Mouse (Mus musculus) thymus, postnatal 0 days (tissue): ENCODE measurements around the gene Pask. TPM values are rescaled to one million over a fixed set of nuclear protein-coding genes. Genes with fewer than 3 reads are reported as not detected.
"Not testable (repeated sequence)": the region's sequence is repeated elsewhere in the genome, so short reads cannot be mapped to it uniquely, and the experiment has no call there.

Experiments
- DNase-seq: peaks from one replicate; pipeline ENCODE4 v3.0.0-alpha.2; 2015; ENCODE audit warnings: low spot score
- polyA plus RNA-seq: library from polyadenylated mRNA; unstranded; fragments of >200 nt; fragmentation: Nextera tagmentation; extraction: Ambion mirVana; gene quantifications from 2 replicates; pipeline ENCODE4 v1.2.1, GENCODE M21; 2015

Gene Pask
- 7.3 and 8.6 TPM in 2 replicates for polyA plus RNA-seq

DNA sequence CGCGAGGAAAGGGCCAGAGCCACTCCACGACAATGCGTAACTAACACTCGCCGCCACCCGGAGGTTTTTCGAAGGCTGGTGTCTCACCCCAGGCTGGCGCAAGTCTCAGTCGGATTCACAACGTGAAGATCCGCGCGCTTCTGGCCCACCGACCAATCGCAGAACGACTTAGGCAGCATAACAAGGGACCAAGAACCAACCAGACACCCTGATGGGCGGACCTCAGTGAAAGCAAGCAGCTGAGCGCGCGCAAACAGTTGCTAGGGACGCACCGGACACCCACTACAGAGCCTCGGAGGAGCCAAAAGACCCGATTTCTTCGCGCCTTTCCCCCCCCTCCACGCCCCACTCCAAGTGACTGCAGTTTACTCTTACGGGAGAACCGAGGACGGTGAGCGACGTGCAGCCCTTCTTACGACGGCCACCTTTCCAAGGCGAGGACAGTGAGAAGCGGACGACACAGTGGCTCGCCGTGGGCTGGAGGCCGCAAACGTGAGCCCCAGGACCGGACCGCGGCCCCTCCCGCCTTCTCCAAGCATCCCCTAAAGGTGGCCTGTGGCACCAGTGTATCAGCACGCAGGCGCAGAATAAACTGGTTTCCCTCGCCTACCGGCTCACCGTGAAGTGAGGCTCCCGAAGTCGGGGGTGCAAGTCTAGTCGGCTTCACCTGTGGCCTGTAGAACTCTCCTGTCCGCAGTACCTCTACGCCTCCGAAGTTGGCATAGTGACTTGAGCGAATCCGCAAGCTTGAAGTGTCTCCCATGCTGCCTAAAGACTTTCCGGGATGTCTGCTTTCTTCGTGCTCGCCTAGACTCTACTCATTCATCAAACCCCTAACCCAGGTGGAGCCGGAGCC, at the start of gene Pask, which contains the start of gene Ppp1r7:
TSS of gene Pask (minus strand) at position 835 of the 856 bp plus-strand sequence.
TSS of gene Ppp1r7 (plus strand) at position 207 of the 856 bp plus-strand sequence.
- DNase-seq = peak; percentile 96

- DNase-seq = no peak
These were observed 45.6 kb upstream of the Pask start for GRCm38 (mm10) chr1:93388906-93389305.

GRCm38 (mm10) chr1:93387198-93387597, 43.9 kb upstream of the Pask start:
- DNase-seq = no peak

GRCm38 (mm10) chr1:93379117-93379516, 35.8 kb upstream of the Pask start:
- no peak for DNase-seq

- no peak for DNase-seq
These were observed 34.0 kb upstream of the Pask start for GRCm38 (mm10) chr1:93377307-93377706.

DNA sequence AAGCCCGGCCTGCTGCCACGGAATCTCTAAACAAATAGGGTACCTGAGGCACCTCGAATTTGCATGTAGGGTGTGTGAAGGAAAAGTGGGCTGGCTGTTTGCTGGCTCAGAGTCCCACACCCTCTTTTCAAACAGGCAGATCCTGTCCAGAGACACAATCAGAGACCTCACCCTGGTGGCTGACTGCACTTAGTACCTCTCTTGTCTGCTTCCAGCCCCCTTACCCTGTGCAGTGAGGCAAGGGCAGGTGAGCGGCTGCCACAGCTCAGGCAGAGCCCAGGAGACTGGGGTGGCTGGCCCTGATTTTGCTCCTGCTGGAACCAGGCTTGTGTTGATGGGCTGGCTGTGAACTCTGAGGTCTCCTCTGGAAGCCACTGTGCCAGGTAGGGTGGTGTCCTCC, 30.4 kb upstream of the Pask start, which contains the start of gene Ano7:
TSS of gene Ano7 (plus strand) at position 266 of the 400 bp plus-strand sequence.
- DNase-seq = no peak

DNA sequence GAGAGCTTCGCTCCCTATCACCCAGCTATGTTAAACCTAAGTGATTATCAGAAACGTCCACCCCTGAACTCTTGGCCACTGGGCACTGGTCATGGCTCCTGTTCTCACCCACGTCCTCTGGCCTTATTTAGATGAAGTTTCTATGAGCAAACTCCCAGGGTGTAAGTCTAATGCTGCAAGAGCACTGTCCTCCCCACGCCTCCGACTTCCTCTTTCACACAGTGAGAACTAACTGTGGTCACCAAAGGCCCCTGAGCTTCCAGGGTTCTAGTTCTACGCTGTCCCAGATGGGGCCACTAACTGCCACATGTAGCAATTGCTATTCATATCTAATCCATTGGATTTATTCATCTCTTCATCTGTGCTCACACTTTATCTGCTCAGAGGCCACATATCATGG, 22.4 kb upstream of the Pask start:
- DNase-seq = no peak

GRCm38 (mm10) chr1:93362661-93363060, 19.4 kb upstream of the Pask start:
- no peak for DNase-seq

GRCm38 (mm10) chr1:93352724-93353123, 9.4 kb upstream of the Pask start:
- DNase-seq = no peak

DNA sequence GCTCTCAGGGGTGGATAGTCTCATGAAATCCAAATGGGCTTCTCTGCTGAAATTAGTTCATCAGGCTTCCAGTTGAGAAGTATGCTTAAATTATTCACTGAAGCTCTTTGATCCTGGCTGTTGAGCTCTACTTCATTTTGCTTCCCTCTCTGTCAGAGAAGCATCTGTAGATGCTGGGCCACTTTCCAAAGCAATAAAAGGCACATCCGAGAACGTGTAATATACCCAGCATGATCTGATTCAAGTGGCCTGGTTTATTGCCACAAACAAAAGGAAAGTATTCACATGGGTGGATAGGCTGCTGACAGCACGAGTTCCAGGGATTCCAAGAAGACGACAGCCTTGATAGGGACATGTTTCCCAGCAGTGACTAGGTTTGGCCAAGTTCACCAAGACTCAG, 6.4 kb upstream of the Pask start:
- DNase-seq = no peak

DNA sequence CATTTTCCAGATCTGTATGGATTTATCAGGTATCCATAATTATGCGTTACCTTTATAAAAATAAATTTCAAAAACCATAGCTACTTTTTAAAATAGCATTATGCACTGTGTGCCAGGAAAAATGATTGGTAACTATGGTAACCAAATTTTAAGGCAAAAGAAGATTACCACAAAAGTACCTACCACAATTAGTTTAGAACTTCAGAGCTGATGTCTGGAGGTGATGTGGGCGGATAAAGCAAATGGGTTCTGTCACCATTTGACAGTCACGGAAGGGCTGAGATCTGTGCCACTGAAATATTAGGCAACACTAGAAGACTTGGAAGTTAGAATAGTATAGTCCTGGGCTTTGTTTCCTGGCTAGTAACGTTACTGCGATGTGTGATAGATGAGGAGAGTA, 3.9 kb upstream of the Pask start:
- no peak for DNase-seq

GRCm38 (mm10) chr1:93343504-93344047, 294 bp upstream of the Pask start:
- peak; percentile 96 for DNase-seq

DNA sequence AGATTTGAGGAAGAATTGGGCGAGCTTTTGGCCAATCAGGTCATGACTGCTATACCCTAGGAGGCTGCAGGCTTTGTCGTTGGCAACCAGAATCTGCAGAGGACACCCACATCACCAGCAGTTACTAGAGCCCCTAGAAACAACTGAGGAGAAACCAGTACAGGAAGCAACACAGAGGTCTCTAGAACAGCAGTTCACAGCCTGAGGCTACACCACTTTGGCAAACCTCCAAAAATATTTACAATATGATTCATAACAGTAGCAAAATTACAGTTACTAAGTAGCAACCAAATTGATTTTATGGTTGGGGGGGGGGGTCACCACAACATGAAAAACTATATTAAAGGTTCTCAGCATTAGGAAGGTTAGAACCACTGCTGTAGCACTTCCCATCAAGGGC, 8.7 kb downstream of the Pask start:
- no peak for DNase-seq

DNA sequence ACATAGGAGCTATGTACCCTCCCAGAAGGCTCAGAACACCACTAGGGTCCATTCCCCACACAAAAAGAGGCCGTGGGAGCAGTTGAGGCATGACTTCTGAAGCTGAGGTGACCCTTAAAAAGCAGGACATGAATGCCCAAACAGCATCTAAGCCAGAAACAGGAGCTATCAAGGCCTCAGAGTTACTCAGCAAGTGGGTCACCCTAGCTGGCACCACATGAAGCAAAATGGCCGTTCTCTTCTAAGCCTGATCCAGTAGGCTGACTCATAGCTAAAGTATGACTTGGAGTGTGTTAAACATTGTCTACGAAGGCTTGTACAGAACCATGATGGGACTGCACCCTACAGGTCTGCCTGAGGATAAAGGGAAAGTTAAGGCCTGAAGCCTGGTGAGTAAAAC, 16.8 kb downstream of the Pask start:
- no peak for DNase-seq

GRCm38 (mm10) chr1:93323973-93324372, 19.3 kb downstream of the Pask start:
- DNase-seq = no peak

DNA sequence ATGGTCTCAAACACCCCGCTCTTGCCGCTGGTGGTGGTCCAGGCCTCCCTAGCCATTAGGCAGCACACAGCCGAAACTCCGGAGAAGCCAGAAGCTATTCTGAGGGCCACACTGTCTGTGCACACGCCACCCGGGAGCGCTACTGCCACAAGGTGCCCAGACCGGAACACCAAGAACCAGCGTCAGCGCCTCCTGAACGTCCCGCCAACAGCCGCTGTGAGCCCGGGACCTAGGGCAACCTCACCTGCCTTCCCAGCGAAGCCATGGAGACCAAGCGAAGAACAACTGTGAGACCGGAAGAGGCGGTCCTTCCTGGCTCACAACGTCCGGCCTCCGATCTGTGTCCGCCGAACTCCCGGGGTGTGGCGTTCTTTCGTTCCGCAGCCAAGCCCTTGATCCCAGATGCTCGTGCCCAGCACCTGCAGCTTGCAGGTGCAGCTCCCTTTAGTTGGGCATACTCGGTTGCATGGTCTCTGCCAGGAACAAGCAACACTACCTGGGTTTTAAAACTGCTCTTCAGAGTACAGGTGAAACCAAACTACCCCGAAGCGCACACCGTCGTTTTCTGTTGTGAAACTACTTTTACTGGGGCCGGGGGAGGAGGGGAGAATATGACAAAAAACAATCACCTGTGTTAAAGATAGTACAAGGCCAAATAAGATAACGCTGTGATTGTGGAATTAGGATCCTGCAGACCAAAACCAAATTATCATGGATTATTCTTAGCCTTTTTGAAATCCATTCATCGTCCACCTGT, 37.5 kb downstream of the Pask start, which contains the start of gene Mterf4:
TSS of gene Mterf4 (minus strand) at position 335 of the 757 bp plus-strand sequence.
- DNase-seq = peak; percentile 84

- no peak for DNase-seq
These were observed 42.7 kb downstream of the Pask start for GRCm38 (mm10) chr1:93300578-93300977.

DNA sequence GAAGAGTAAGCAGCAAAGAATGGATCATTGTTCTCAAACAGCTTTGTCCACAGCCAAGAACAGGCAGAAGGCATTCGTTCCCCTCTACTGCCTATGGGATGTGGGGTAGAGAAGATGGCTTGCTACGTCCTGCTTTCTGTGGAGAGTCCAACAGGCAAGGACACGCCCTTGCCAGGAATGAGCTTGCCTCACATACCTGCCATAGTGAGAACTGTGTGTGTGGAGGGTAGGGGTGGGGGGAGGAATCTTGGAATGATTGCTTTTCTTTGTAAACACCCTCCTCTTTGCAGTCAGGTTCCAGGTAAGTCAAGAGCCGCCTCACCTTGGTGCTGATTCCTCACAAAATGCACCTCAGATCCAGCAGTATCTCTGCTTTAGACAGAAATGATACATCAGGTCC, 43.5 kb downstream of the Pask start:
- DNase-seq = no peak

GRCm38 (mm10) chr1:93294491-93294890, 48.8 kb downstream of the Pask start:
- DNase-seq = not testable (repeated sequence)

- no peak for DNase-seq
These were observed 51.3 kb downstream of the Pask start for GRCm38 (mm10) chr1:93292006-93292405.

- DNase-seq = no peak
These were observed 51.7 kb downstream of the Pask start for GRCm38 (mm10) chr1:93291591-93291990.

- no peak for DNase-seq
These were observed 52.3 kb downstream of the Pask start for GRCm38 (mm10) chr1:93290956-93291355.
